Mouse (Mus musculus) CD4-positive helper T cell, adult 2 months (primary cell): Measurements from ENCODE around the gene Olfr744.
"Not testable (repeated sequence)": the region's sequence is repeated elsewhere in the genome, so short reads cannot be mapped to it uniquely, and the experiment has no call there.

Source experiments
- DNase-seq: peaks from one replicate; pipeline ENCODE4 v3.0.0-alpha.2; 2012; ENCODE audit warnings: low read depth, missing footprints, low spot score

Olfr744 gene

DNA sequence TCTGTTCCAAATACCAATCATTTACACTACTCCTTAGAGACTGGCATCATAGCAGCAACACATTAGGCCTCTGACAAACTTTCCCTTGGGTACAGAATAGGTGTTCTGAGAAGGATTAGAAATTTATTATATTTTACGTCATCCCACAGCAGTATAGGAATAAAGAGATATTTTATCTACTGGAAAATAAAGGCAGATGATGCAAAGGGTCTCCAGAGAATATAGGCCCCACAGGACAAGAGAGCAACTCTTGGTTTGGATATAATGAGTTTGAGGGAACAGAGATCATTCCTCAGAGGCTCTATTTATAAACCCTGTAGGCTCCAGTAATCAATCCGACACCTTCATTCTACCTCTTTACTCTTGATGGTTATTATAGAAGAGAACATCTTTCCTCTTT, at the start of gene Olfr744:
TSS of gene Olfr744 (plus strand) at position 301 of the 400 bp plus-strand sequence.
- no peak for DNase-seq

GRCm38 (mm10) chr14:50573056-50573455, 41.6 kb upstream of the Olfr744 start:
- not testable (repeated sequence) for DNase-seq

DNA sequence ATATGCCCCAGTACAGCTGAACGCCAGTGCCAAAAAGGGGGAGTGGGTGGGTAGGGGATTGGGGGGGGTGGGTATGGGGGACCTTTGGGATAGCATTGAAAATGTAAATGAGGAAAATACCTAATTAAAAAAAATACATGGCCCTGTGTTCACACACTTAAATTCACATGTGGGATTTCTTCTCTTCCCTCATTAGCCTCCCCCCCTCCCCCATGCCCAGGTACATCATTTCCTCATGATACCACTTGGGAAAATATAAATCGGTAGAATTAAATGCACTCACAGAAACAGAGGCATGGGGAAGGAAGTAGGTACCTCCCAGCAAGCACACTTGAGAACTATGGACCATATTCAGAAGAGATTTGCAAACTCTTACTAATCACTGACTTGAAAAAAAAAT, 24.4 kb downstream of the Olfr744 start, which contains the start of gene Olfr745:
TSS of gene Olfr745 (plus strand) at position 301 of the 400 bp plus-strand sequence.
- DNase-seq = no peak

DNA sequence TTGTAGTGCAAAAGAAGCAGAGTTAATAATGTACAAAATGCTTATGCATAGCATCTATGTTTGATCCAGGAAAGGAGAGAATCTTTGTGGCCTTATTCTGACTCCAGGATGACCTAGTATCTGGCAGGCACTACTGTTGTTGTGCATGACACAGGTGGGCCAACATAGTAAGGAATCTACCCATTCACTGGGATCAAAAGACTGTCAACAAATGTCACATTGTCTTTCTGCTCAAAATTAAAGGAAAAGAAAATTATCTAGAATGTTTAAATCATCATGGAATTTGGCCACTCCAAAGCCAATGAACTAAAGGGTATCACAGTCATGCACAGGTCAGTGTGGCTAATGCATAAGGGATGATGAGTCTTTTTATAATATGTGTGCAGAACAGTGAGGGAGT, 32.1 kb downstream of the Olfr744 start, which contains the start of gene Olfr746:
TSS of gene Olfr746 (plus strand) at position 301 of the 400 bp plus-strand sequence.
- DNase-seq = no peak
